Mouse (Mus musculus) spleen, embryonic (tissue): ENCODE measurements around the gene Sgk2.

Experiments used
- CTCF ChIA-PET: fragments of 350-600 bp; sonication (Branson Sonifier 250); formaldehyde crosslinking; loops from one replicate; lab custom pipeline; 2022; lab: Charles Lee

Gene Sgk2

GRCm38 (mm10) chr2:162991394-162992083 lies 4.4 kb downstream of the Sgk2 start:
- CTCF ChIA-PET, result no interaction called here

GRCm38 (mm10) chr2:162992084-162992437 lies 4.9 kb downstream of the Sgk2 start:
- CTCF ChIA-PET, result no interaction called here

- CTCF ChIA-PET, result no interaction called here
Observed at GRCm38 (mm10) chr2:162993881-162994616, 6.9 kb downstream of the Sgk2 start.

GRCm38 (mm10) chr2:162998528-162999230 lies 11.5 kb downstream of the Sgk2 start:
- CTCF ChIA-PET, result no interaction called here

- CTCF ChIA-PET, result no interaction called here
Observed at GRCm38 (mm10) chr2:162999744-163000143, 12.6 kb downstream of the Sgk2 start.

GRCm38 (mm10) chr2:163001071-163001470 lies 13.9 kb downstream of the Sgk2 start:
- CTCF ChIA-PET, result interaction anchor here (0.7 kb wide), 1 partner anchor 167 kb away, joined by 3 read pairs; no protein-coding TSS in a partner anchor

GRCm38 (mm10) chr2:163007299-163007698 lies 20.2 kb downstream of the Sgk2 start:
- CTCF ChIA-PET, result no interaction called here

GRCm38 (mm10) chr2:163016916-163017743 lies 30.0 kb downstream of the Sgk2 start, which contains the start of gene Ift52:
Ift52 (plus strand) TSS chr2:163017354.
- CTCF ChIA-PET, result no interaction called here

- CTCF ChIA-PET, result no interaction called here
Observed at GRCm38 (mm10) chr2:163031289-163031688, 44.2 kb downstream of the Sgk2 start.

- CTCF ChIA-PET, result no interaction called here
Observed at GRCm38 (mm10) chr2:163031757-163032156, 44.6 kb downstream of the Sgk2 start.

- CTCF ChIA-PET, result no interaction called here
Observed at GRCm38 (mm10) chr2:163032622-163033021, 45.5 kb downstream of the Sgk2 start.

- CTCF ChIA-PET, result no interaction called here
Observed at GRCm38 (mm10) chr2:163039940-163040339, 52.8 kb downstream of the Sgk2 start.

- CTCF ChIA-PET, result no interaction called here
Observed at GRCm38 (mm10) chr2:163048125-163048524, 61.0 kb downstream of the Sgk2 start.

- CTCF ChIA-PET, result no interaction called here
Observed at GRCm38 (mm10) chr2:163049116-163049515, 62.0 kb downstream of the Sgk2 start.

- CTCF ChIA-PET, result no interaction called here
Observed at GRCm38 (mm10) chr2:163051691-163052090, 64.6 kb downstream of the Sgk2 start.

- CTCF ChIA-PET, result no interaction called here
Observed at GRCm38 (mm10) chr2:163052101-163052500, 65.0 kb downstream of the Sgk2 start.

- CTCF ChIA-PET, result no interaction called here
Observed at GRCm38 (mm10) chr2:163052826-163053225, 65.7 kb downstream of the Sgk2 start.

- CTCF ChIA-PET, result no interaction called here
Observed at GRCm38 (mm10) chr2:163054335-163054840, 67.3 kb downstream of the Sgk2 start, which contains the start of gene Mybl2. Mybl2 (plus strand) TSS chr2:163054687.

GRCm38 (mm10) chr2:163054891-163055494 lies 67.9 kb downstream of the Sgk2 start:
- CTCF ChIA-PET, result no interaction called here

GRCm38 (mm10) chr2:163055715-163056114 lies 68.6 kb downstream of the Sgk2 start:
- CTCF ChIA-PET, result no interaction called here

- CTCF ChIA-PET, result interaction anchor here (0.7 kb wide), 1 partner anchor 364 kb away, joined by 4 read pairs; no protein-coding TSS in a partner anchor
Observed at GRCm38 (mm10) chr2:163056584-163056983, 69.5 kb downstream of the Sgk2 start.
